Mouse (Mus musculus) midbrain, embryonic 11.5 days (tissue): ENCODE measurements around the gene Erich3. TPM values are rescaled to one million over a fixed set of nuclear protein-coding genes. Genes with fewer than 3 reads are reported as not detected.

Experiments used
- ATAC-seq: fragments of 200-750 bp; cut with Nextera tagmentation; 2 replicates; pipeline ENCODE4 v1.8.0; 2017; ENCODE audit warnings: moderate TSS enrichment, moderate library complexity; ENCODE audit not compliant: low FRiP score
- DNase-seq: peaks from one replicate; pipeline ENCODE4 v3.0.0; 2015; ENCODE audit warnings: low spot score; ENCODE audit errors: missing footprints
- H3K27ac ChIP-seq: fragments of 300-500 bp; sonication (generic); 2 replicates; pipeline ENCODE4 v1.5.1; 2014; ENCODE audit warnings: low read depth, low read length
- H3K27me3 ChIP-seq: fragments of 300-500 bp; sonication (generic); 2 replicates; pipeline ENCODE4 v1.6.1; 2014; ENCODE audit warnings: mild to moderate bottlenecking, low read length, moderate library complexity, mixed read lengths; ENCODE audit not compliant: control insufficient read depth, insufficient read depth
- H3K36me3 ChIP-seq: fragments of 300-500 bp; sonication (generic); 2 replicates; pipeline ENCODE4 v1.6.1; 2014; ENCODE audit warnings: mild to moderate bottlenecking, low read length, moderate library complexity, mixed read lengths; ENCODE audit not compliant: control insufficient read depth, insufficient read depth
- H3K4me1 ChIP-seq: fragments of 300-500 bp; sonication (generic); 2 replicates; pipeline ENCODE4 v1.6.1; 2014; ENCODE audit warnings: low read length; ENCODE audit not compliant: control insufficient read depth, insufficient read depth
- H3K4me2 ChIP-seq: fragments of 300-500 bp; sonication (generic); 2 replicates; pipeline ENCODE4 v1.6.1; 2014; ENCODE audit warnings: mild to moderate bottlenecking, moderate library complexity
- H3K4me3 ChIP-seq: fragments of 300-500 bp; sonication (generic); 2 replicates; pipeline ENCODE4 v1.5.1; 2014; ENCODE audit warnings: low read depth, low read length
- H3K9ac ChIP-seq: fragments of 300-500 bp; sonication (generic); 2 replicates; pipeline ENCODE4 v1.6.1; 2014; ENCODE audit warnings: low read length
- H3K9me3 ChIP-seq: fragments of 300-500 bp; sonication (generic); 2 replicates; pipeline ENCODE4 v1.6.1; 2016; ENCODE audit warnings: low read length; ENCODE audit not compliant: control insufficient read depth
- WGBS: fragments of 180-500 bp; shearing (Covaris S2); extraction: QIAGEN DNeasy Blood & Tissue Kit; methylation state at CpG from one replicate; pipeline ENCODE4 v1.1.7; 2014; 5-methylcytosine and 5-hydroxymethylcytosine counted together
- polyA plus RNA-seq: library from polyadenylated mRNA; unstranded; fragments of >200 nt; fragmentation: Nextera tagmentation; extraction: Ambion mirVana; gene quantifications from 2 replicates; pipeline ENCODE4 v1.2.1, GENCODE M21; 2014

Gene Erich3
- polyA plus RNA-seq, 1 experiment from 2014 or later = 0.20 TPM

GRCm38 (mm10) chr3:154664636-154665035 is 977 bp downstream of the Erich3 start:
- H3K4me1 ChIP-seq = peaks cover 5% of the 10 kb centered on the region; the same call in 1 of the 2 replicates
- 35% methylated on average over 4 of the region's 4 CpGs for WGBS
- DNase-seq (no peak), ATAC-seq (no peak)
- H3K9ac ChIP-seq = no peak overlapping the region; the same call in 1 of the 2 replicates
- H3K27me3 ChIP-seq = peaks cover 5% of the 10 kb centered on the region; the same call in 1 of the 2 replicates
- no peak overlapping the region for H3K27ac ChIP-seq
- no peaks in the 10 kb centered on the region for H3K9me3 ChIP-seq
- H3K4me3 ChIP-seq = no peak overlapping the region
- H3K4me2 ChIP-seq = peak overlapping the region; percentile 71; the same call in 1 of the 2 replicates
- H3K36me3 ChIP-seq = no peaks in the 10 kb centered on the region

- Histone ChIP-seq H3K9me3 (no peaks in the 10 kb centered on the region), H3K4me3 (no peak overlapping the region), H3K9ac (no peak overlapping the region), H3K4me2 (no peak overlapping the region), H3K36me3 (no peaks in the 10 kb centered on the region), H3K27ac (no peak overlapping the region), H3K27me3 (peaks cover under 1% of the 10 kb centered on the region; the same call in 1 of the 2 replicates), H3K4me1 (peaks cover 1% of the 10 kb centered on the region; the same call in 1 of the 2 replicates)
- no peak for ATAC-seq
- 87% methylated on average over 3 of the region's 3 CpGs for WGBS
- no peak for DNase-seq
These were observed 4.8 kb downstream of the Erich3 start for GRCm38 (mm10) chr3:154668485-154668884.

GRCm38 (mm10) chr3:154670584-154670983 is 6.9 kb downstream of the Erich3 start:
- Histone ChIP-seq H3K27ac (no peak overlapping the region), H3K9me3 (no peaks in the 10 kb centered on the region), H3K9ac (no peak overlapping the region), H3K4me1 (no peaks in the 10 kb centered on the region), H3K27me3 (no peaks in the 10 kb centered on the region), H3K36me3 (no peaks in the 10 kb centered on the region), H3K4me3 (no peak overlapping the region), H3K4me2 (no peak overlapping the region)
- WGBS = 84% methylated on average over 6 of the region's 6 CpGs
- ATAC-seq (no peak), DNase-seq (no peak)

GRCm38 (mm10) chr3:154671013-154671412 is 7.4 kb downstream of the Erich3 start:
- DNase-seq = no peak
- H3K27ac ChIP-seq = no peak overlapping the region
- no peak overlapping the region for H3K9ac ChIP-seq
- ATAC-seq = no peak
- H3K9me3 ChIP-seq = no peaks in the 10 kb centered on the region
- H3K27me3 ChIP-seq = no peaks in the 10 kb centered on the region
- H3K4me3 ChIP-seq = no peak overlapping the region
- WGBS = 71% methylated on average over 5 of the region's 5 CpGs
- H3K4me2 ChIP-seq = no peak overlapping the region
- no peaks in the 10 kb centered on the region for H3K36me3 ChIP-seq
- H3K4me1 ChIP-seq = no peaks in the 10 kb centered on the region

- no peak for DNase-seq
- H3K9ac ChIP-seq = no peak overlapping the region
- H3K27ac ChIP-seq = no peak overlapping the region
- H3K9me3 ChIP-seq = no peaks in the 10 kb centered on the region
- H3K4me1 ChIP-seq = no peaks in the 10 kb centered on the region
- no peaks in the 10 kb centered on the region for H3K36me3 ChIP-seq
- peak; percentile 58 for ATAC-seq
- H3K4me2 ChIP-seq = no peak overlapping the region
- no peaks in the 10 kb centered on the region for H3K27me3 ChIP-seq
- WGBS = 61% methylated on average over 8 of the region's 8 CpGs
- no peak overlapping the region for H3K4me3 ChIP-seq
These were observed 9.7 kb downstream of the Erich3 start for GRCm38 (mm10) chr3:154673326-154673725.

GRCm38 (mm10) chr3:154682570-154682969 is 18.9 kb downstream of the Erich3 start:
- Histone ChIP-seq H3K9me3 (no peaks in the 10 kb centered on the region), H3K27ac (no peak overlapping the region), H3K36me3 (no peaks in the 10 kb centered on the region), H3K4me2 (no peak overlapping the region), H3K27me3 (no peaks in the 10 kb centered on the region), H3K9ac (no peak overlapping the region), H3K4me1 (no peaks in the 10 kb centered on the region), H3K4me3 (no peak overlapping the region)
- DNase-seq = no peak
- WGBS = 68% methylated on average over 2 of the region's 2 CpGs
- no peak for ATAC-seq

- no peaks in the 10 kb centered on the region for H3K27me3 ChIP-seq
- H3K36me3 ChIP-seq = no peaks in the 10 kb centered on the region
- no peaks in the 10 kb centered on the region for H3K4me1 ChIP-seq
- no peak overlapping the region for H3K4me3 ChIP-seq
- DNase-seq = no peak
- no peak overlapping the region for H3K27ac ChIP-seq
- WGBS = 93% methylated on average over 2 of the region's 2 CpGs
- H3K4me2 ChIP-seq = no peak overlapping the region
- no peaks in the 10 kb centered on the region for H3K9me3 ChIP-seq
- H3K9ac ChIP-seq = no peak overlapping the region
- no peak for ATAC-seq
These were observed 20.0 kb downstream of the Erich3 start for GRCm38 (mm10) chr3:154683667-154684066.

- no peak overlapping the region for H3K9ac ChIP-seq
- no peak overlapping the region for H3K27ac ChIP-seq
- H3K4me2 ChIP-seq = no peak overlapping the region
- H3K4me3 ChIP-seq = no peak overlapping the region
- ATAC-seq = no peak
- no peaks in the 10 kb centered on the region for H3K27me3 ChIP-seq
- no peaks in the 10 kb centered on the region for H3K36me3 ChIP-seq
- no peak for DNase-seq
- H3K9me3 ChIP-seq = no peaks in the 10 kb centered on the region
- H3K4me1 ChIP-seq = no peaks in the 10 kb centered on the region
These were observed 26.6 kb downstream of the Erich3 start for GRCm38 (mm10) chr3:154690260-154690659.

- Histone ChIP-seq H3K27me3 (no peaks in the 10 kb centered on the region), H3K9me3 (no peaks in the 10 kb centered on the region), H3K4me3 (no peak overlapping the region), H3K36me3 (no peaks in the 10 kb centered on the region), H3K27ac (no peak overlapping the region), H3K4me1 (no peaks in the 10 kb centered on the region), H3K9ac (no peak overlapping the region), H3K4me2 (no peak overlapping the region)
- WGBS = 66% methylated on average over 14 of the region's 14 CpGs
- ATAC-seq (peak; percentile 38; the same call in 1 of the 2 replicates), DNase-seq (no peak)
These were observed 28.4 kb downstream of the Erich3 start for GRCm38 (mm10) chr3:154691897-154692571.
